Mouse (Mus musculus): ENCODE results near the gene Il11ra1. TPM values are rescaled to one million over a fixed set of nuclear protein-coding genes. Genes with fewer than 3 reads are reported as not detected.
"Not testable (repeated sequence)": the region's sequence is repeated elsewhere in the genome, so short reads cannot be mapped to it uniquely, and the experiment has no call there.

Gene Il11ra1
- polyA plus RNA-seq, 1 experiment from 2014 or later = 53.6 TPM

- peaks cover 70% of the 10 kb centered on the region for H3K4me1 ChIP-seq (replicated peaks)
- no peak overlapping the region for H3K27ac ChIP-seq (replicated peaks)
- no peaks in the 10 kb centered on the region for H3K36me3 ChIP-seq
- H3K9me3 ChIP-seq = no peaks in the 10 kb centered on the region
- no peak overlapping the region for H3K4me3 ChIP-seq
- no peaks in the 10 kb centered on the region for H3K27me3 ChIP-seq
- no peak overlapping the region for H3K4me2 ChIP-seq
- no peak overlapping the region for H3K9ac ChIP-seq
- no peak for ATAC-seq (ENCODE audit: low read depth)
- WGBS = 61% methylated on average over 4 of the region's 4 CpGs
Measured at GRCm38 (mm10) chr4:41681176-41681575, 18.6 kb upstream of the Il11ra1 start.

- 56% methylated on average over 10 of the region's 10 CpGs for whole genome bisulfite sequencing
- Histone ChIP-seq H3K4me3 (no peak overlapping the region), H3K9ac (peak overlapping the region; percentile 49; the same call in 1 of the 2 replicates), H3K27me3 (no peaks in the 10 kb centered on the region), H3K4me2 (no peak overlapping the region), H3K4me1 (replicated peaks) (peaks cover 67% of the 10 kb centered on the region), H3K27ac (replicated peaks) (peak overlapping the region; percentile 77), H3K9me3 (no peaks in the 10 kb centered on the region), H3K36me3 (no peaks in the 10 kb centered on the region)
- ATAC-seq (ENCODE audit: low read depth) = no peak
Measured at GRCm38 (mm10) chr4:41681947-41682346, 17.8 kb upstream of the Il11ra1 start.

GRCm38 (mm10) chr4:41682789-41683188 lies 17.0 kb upstream of the Il11ra1 start:
- Histone ChIP-seq H3K4me3 (no peak overlapping the region), H3K27me3 (no peaks in the 10 kb centered on the region), H3K4me2 (peak overlapping the region; percentile 47), H3K27ac (replicated peaks) (peak overlapping the region; percentile 77), H3K4me1 (replicated peaks) (peaks cover 58% of the 10 kb centered on the region), H3K9ac (peak overlapping the region; percentile 49), H3K36me3 (no peaks in the 10 kb centered on the region), H3K9me3 (no peaks in the 10 kb centered on the region)
- 23% methylated on average over 6 of the region's 6 CpGs for WGBS
- no peak for ATAC-seq (ENCODE audit: low read depth)

- not testable (repeated sequence) for H3K9me3 ChIP-seq, H3K36me3 ChIP-seq, H3K27me3 ChIP-seq, H3K9ac ChIP-seq
- Histone ChIP-seq H3K4me2 (peak overlapping the region; percentile 47), H3K4me1 (replicated peaks) (peaks cover 53% of the 10 kb centered on the region), H3K27ac (replicated peaks) (peak overlapping the region; percentile 77; the same call in 1 of the 2 replicates), H3K4me3 (peak overlapping the region; percentile 21)
- 3% methylated on average over 15 of the region's 27 CpGs for WGBS
- peak; percentile 17 for ATAC-seq (ENCODE audit: low read depth)
Measured at GRCm38 (mm10) chr4:41683303-41683702, 16.5 kb upstream of the Il11ra1 start.

DNA sequence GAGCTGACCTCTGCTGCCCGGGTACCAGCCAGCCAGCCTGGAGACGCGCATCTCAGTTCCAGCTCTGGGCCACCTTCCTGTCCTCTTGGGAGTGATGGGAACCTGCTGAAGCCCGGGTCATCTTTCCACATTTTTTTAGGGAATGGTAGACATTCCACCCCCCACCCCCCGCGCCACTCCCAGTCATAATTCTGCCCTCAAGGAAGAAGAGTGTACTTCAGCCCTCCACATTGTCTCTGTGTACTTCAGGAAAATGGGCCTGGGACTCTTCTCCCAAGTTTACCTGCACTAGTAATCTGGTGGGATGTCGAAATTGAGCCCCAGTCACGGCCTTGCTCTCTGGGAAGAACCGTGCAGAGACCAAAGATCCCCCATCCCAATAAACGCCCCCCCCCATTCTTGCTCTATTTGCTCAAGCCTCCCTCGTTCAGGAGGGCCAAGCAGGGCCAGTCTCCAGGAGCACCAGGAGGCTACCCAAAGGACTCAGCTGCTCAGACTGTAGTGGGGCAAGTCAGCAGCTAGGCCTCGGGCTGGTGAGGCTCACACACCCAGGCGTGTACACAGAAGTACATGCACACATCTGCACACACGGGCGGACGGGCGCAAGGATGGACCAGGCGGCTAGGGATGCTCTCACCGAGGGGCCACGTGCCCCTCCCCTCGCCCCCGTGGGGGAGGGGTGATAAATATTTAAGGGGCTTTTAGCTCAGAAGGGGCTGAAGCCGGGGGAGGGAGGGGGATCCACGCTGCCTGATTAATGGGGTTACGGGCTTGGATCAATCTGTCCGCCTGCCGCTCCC lies 15.5 kb upstream of the Il11ra1 start:
- ATAC-seq (ENCODE audit: low read depth) = peak; percentile 36
- not testable (repeated sequence) for H3K36me3 ChIP-seq, H3K9me3 ChIP-seq, H3K27me3 ChIP-seq
- 3% methylated on average over 23 of the region's 27 CpGs for whole genome bisulfite sequencing
- peak overlapping the region; percentile 10; the same call in 1 of the 2 replicates for H3K4me3 ChIP-seq
- H3K9ac ChIP-seq = 0 out of 2 replicates have a peak overlapping the region, but pooled peaks have one; percentile 41
- H3K27ac ChIP-seq (replicated peaks) = peak overlapping the region; percentile 82
- H3K4me1 ChIP-seq (replicated peaks) = peaks cover 51% of the 10 kb centered on the region
- peak overlapping the region; percentile 43 for H3K4me2 ChIP-seq

DNA sequence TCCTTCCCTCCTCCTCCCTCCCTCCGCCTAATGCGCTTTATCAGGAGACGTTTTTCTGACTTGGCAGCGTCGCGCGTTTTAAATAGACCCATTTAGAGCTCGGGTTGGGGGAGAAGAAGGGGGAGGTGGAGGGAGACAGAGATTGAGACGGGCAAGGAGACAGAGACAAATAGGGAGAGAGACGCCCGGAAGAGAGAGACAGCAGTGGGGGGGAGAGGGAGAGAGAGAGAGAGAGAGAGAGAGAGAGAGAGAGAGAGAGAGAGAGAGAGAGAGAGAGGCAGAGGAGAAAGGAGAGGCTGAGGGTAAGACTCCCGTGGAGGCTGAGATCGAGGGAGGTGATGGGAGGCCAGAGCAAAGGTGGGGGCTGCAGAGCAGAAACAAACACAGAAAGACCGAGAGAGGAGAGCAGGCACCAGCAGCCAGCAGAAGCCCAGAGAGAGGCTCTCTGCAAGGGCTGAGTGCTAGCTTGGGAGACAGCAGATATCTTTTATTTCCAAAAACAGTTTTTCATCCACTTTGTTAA lies 14.8 kb upstream of the Il11ra1 start:
- H3K9ac ChIP-seq, H3K4me3 ChIP-seq, H3K36me3 ChIP-seq, H3K27me3 ChIP-seq, H3K9me3 ChIP-seq: not testable (repeated sequence)
- ATAC-seq (ENCODE audit: low read depth) = peak; percentile 20
- Histone ChIP-seq H3K4me2 (peak overlapping the region; percentile 43), H3K4me1 (replicated peaks) (peaks cover 44% of the 10 kb centered on the region), H3K27ac (replicated peaks) (peak overlapping the region; percentile 65; the same call in 1 of the 2 replicates)
- 0% methylated on average over 11 of the region's 14 CpGs for WGBS

DNA sequence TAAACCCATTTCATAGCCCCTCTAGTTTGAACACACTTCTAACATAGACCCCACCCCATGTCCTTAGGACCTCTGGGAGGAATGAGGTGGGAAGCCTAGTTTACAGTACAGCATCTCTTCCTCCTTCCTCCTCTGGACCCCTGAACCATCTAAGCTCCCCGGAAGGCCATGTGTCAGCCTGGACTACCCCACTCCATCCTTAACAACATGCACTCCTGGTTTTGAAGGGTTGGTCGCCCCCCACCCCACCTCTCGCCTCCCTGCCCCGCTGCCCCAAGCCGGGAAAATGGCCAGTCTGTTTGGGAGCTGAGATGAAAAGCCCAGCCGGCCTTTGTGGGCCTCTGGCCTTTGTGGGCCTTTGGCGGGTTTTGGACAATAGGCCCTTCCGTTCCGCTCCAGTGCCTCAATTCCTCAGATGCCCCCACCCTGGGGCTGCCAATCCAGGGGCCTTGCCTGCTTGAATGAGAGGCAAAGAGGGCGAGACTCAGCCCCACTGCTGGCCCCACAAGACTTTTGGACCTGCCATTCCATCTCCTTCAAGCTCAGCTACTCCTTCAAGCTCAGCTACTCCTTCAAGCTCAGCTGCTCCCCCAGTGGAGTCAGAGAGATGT lies 13.8 kb upstream of the Il11ra1 start:
- H3K4me3 ChIP-seq; ATAC-seq (ENCODE audit: low read depth); H3K4me2 ChIP-seq; H3K36me3 ChIP-seq; H3K9me3 ChIP-seq; H3K9ac ChIP-seq; H3K27me3 ChIP-seq: not testable (repeated sequence)
- H3K27ac ChIP-seq (replicated peaks) = peak overlapping the region; percentile 52
- peaks cover 36% of the 10 kb centered on the region for H3K4me1 ChIP-seq (replicated peaks)
- WGBS = 15% methylated on average over 9 of the region's 10 CpGs

DNA sequence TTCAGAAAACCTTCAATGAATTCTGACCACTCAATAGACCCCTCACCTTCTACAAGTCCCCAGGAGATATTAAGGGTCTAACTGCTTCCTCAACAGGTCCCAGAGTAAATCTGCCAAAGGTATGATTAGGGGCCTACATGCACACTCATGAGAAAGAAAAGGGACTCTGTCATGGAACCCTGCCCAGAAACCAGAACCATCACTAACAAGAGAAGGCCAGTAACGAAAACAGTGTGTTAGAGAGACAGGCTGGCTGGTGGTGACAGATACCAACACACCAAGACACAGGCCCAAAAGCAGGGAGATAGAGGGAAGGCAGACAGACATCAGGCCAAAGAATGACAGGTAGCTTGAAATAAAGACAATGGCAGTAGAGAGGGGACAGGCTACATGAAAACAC lies 11.2 kb upstream of the Il11ra1 start:
- Histone ChIP-seq H3K27ac (replicated peaks) (peak overlapping the region; percentile 74; the same call in 1 of the 2 replicates), H3K4me1 (replicated peaks) (peaks cover 26% of the 10 kb centered on the region)
- not testable (repeated sequence) for H3K9me3 ChIP-seq; H3K9ac ChIP-seq; H3K27me3 ChIP-seq; H3K36me3 ChIP-seq; H3K4me2 ChIP-seq; H3K4me3 ChIP-seq; ATAC-seq (ENCODE audit: low read depth)
- WGBS = 29% methylated on average over 1 of the region's 1 CpGs

DNA sequence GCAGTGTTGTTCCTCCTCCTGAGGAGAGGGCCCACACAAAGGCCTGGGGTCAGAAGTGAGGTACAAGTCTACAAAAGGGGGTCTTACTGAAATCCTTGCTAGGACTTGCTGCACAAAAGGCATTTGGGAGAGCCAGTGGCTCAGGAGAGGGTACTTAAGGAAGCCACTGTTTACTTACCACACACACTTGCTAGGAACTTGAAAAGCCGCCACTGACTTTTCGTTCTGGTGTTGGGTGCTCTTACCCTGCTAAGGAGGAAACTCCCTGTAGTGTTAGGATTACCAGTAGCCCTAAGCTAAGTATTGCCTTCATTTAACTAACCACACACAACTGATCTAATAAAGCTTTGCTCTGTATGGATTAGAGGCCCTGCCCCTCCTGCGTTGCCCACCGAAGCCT lies 9.8 kb upstream of the Il11ra1 start:
- H3K36me3 ChIP-seq; H3K4me2 ChIP-seq; H3K27ac ChIP-seq (replicated peaks); H3K9me3 ChIP-seq; H3K4me3 ChIP-seq; H3K27me3 ChIP-seq; ATAC-seq (ENCODE audit: low read depth); H3K9ac ChIP-seq: not testable (repeated sequence)
- no CpG with 5 or more reads among the region's 4 CpGs for WGBS
- H3K4me1 ChIP-seq (replicated peaks) = peaks cover 22% of the 10 kb centered on the region

- not testable (repeated sequence) for H3K9me3 ChIP-seq; H3K27me3 ChIP-seq; ATAC-seq (ENCODE audit: low read depth); H3K27ac ChIP-seq (replicated peaks); H3K36me3 ChIP-seq; H3K9ac ChIP-seq
- Histone ChIP-seq H3K4me2 (peak overlapping the region; percentile 48), H3K4me3 (peak overlapping the region; percentile 17), H3K4me1 (replicated peaks) (peaks cover 14% of the 10 kb centered on the region)
- 4% methylated on average over 4 of the region's 4 CpGs for WGBS
Measured at GRCm38 (mm10) chr4:41693511-41693910, 6.3 kb upstream of the Il11ra1 start.

GRCm38 (mm10) chr4:41695800-41696199 lies 4.0 kb upstream of the Il11ra1 start:
- Histone ChIP-seq H3K4me2 (peak overlapping the region; percentile 41), H3K4me3 (peak overlapping the region; percentile 27)
- H3K27ac ChIP-seq (replicated peaks); ATAC-seq (ENCODE audit: low read depth); H3K9me3 ChIP-seq; H3K27me3 ChIP-seq; H3K36me3 ChIP-seq; H3K9ac ChIP-seq; H3K4me1 ChIP-seq (replicated peaks): not testable (repeated sequence)
- WGBS = 1% methylated on average over 21 of the region's 38 CpGs

GRCm38 (mm10) chr4:41696452-41696851 lies 3.3 kb upstream of the Il11ra1 start:
- not testable (repeated sequence) for H3K9me3 ChIP-seq

More at GRCm38 (mm10) chr4:41696452-41696851, 3.3 kb upstream of the Il11ra1 start:
- not testable (repeated sequence) for H3K27ac ChIP-seq (replicated peaks); H3K4me2 ChIP-seq; H3K9ac ChIP-seq; H3K27me3 ChIP-seq; H3K4me3 ChIP-seq; ATAC-seq (ENCODE audit: low read depth); H3K36me3 ChIP-seq; H3K4me1 ChIP-seq (replicated peaks)
- WGBS = 10% methylated on average over 15 of the region's 15 CpGs
